Mouse (Mus musculus) E14TG2a.4 (cell line): ENCODE measurements around the gene Gm32717.
"Not testable (repeated sequence)": the region's sequence is repeated elsewhere in the genome, so short reads cannot be mapped to it uniquely, and the experiment has no call there.

Experiments
- CTCF ChIP-seq: conservative IDR thresholded peaks from 2 replicates; pipeline ENCODE4 v1.5.1; 2014; ENCODE audit warnings: low read length
- NANOG ChIP-seq: IDR thresholded peaks from 2 replicates; pipeline ENCODE4 v1.6.1; 2014; ENCODE audit warnings: borderline replicate concordance, low read length, mixed read lengths

GRCm38 (mm10) chr10:118195150-118195549 is 45.4 kb downstream of the Gm32717 start:
- not testable (repeated sequence) for TF ChIP-seq CTCF, NANOG
